ENCODE assay signal across 17 mouse cellular contexts in the genomic region with DNA sequence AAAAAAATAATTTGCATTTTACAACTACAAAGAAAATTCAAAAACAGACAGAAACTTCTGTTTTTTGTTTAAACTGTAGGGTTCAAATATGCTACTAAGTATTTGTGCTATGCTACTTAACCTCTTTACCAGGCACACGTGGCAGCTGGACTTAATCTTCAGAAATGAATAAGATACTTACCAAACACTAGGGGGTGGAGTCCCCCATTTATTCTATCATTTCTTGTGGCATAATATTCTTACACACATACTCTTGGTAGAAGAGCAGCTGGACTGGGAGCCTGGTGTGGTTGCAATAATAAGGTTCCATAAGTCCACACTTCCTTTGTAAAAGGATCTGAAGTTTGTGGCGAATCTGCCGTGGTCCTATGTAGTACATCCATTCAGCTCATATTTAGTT.
"Had no signal": no experiment of that assay in that cellular context is flagged by ENCODE, and none has a peak within 500 bp of the region (broad histone marks: within the 10 kb centered on the region; RNA-seq: fewer than 3 reads in every experiment).

No protein-coding gene starts in this region.

- H3K4me2 ChIP-seq: liver, embryonic 13.5 days; midbrain, embryonic 12.5 days; neural tube, embryonic 13.5 days had no signal

- H3K9ac ChIP-seq: liver, embryonic 13.5 days; midbrain, embryonic 12.5 days; neural tube, embryonic 13.5 days had no signal

- H3K4me1 ChIP-seq: liver, embryonic 13.5 days; megakaryocyte, embryonic 14.5 days; midbrain, embryonic 12.5 days; neural tube, embryonic 13.5 days had no signal

- DNase-seq: kidney, adult 9 months; kidney, postnatal 14 days; kidney, postnatal 4 days; layer of hippocampus, postnatal 36 days; liver, embryonic 13.5 days; lung, adult 2 months; lung, postnatal 14 days; retina, postnatal 1 day; thymus, adult 18-20 months; thymus, postnatal 36 days had no signal

- H3K27ac ChIP-seq: left cerebral cortex, adult 2 months; liver, embryonic 13.5 days; macrophage; midbrain, embryonic 12.5 days; neural tube, embryonic 13.5 days had no signal

- H3K27me3 ChIP-seq: liver, embryonic 13.5 days; megakaryocyte, embryonic 14.5 days; midbrain, embryonic 12.5 days; neural tube, embryonic 13.5 days had no signal

- H3K4me3 ChIP-seq: left cerebral cortex, adult 2 months; liver, embryonic 13.5 days; megakaryocyte, embryonic 14.5 days; midbrain, embryonic 12.5 days; myocyte; neural tube, embryonic 13.5 days had no signal

- H3K9me3 ChIP-seq: liver, embryonic 13.5 days; megakaryocyte, embryonic 14.5 days; midbrain, embryonic 12.5 days; neural tube, embryonic 13.5 days had no signal

- H3K36me3 ChIP-seq: liver, embryonic 13.5 days; midbrain, embryonic 12.5 days; neural tube, embryonic 13.5 days had no signal

- ATAC-seq: midbrain, embryonic 16.5 days had no signal
